Mouse (Mus musculus): ENCODE results near the gene Rgs16. TPM values are rescaled to one million over a fixed set of nuclear protein-coding genes. Genes with fewer than 3 reads are reported as not detected.
"Not testable (repeated sequence)": the region's sequence is repeated elsewhere in the genome, so short reads cannot be mapped to it uniquely, and the experiment has no call there.

The Rgs16 gene
- total RNA-seq, 2 experiments from 2014 or later = 8.4 to 9.5 TPM

DNA sequence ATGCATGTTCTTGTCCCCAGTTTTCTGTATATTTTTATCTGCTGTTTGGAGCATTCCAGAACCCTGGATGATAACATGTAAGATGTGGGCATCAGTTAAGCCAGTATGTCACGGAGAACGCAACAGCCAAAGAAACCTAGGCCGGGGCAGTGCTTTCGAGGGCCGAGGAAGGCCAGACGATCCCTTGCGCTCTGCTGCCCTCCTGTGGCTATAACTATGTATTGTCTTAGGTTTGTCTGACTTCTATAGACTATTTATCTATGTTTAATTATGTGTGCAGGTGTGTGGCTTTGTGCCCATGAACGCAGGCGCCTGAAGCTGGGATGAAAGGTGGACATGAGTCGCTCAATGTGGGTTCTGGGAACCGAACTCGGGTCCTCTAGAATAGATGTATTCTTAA lies 6.6 kb downstream of the Rgs16 start:
- intact Hi-C loops (cut with DNase I) = loop anchor here (1.0 to 5.0 kb wide), 2 partner anchors 101 to 189 kb away; no protein-coding TSS in a partner anchor
- DNase-seq (ENCODE audit: low spot score in 2 of 2) = peak in 1 of 2 experiments; percentile 58

DNA sequence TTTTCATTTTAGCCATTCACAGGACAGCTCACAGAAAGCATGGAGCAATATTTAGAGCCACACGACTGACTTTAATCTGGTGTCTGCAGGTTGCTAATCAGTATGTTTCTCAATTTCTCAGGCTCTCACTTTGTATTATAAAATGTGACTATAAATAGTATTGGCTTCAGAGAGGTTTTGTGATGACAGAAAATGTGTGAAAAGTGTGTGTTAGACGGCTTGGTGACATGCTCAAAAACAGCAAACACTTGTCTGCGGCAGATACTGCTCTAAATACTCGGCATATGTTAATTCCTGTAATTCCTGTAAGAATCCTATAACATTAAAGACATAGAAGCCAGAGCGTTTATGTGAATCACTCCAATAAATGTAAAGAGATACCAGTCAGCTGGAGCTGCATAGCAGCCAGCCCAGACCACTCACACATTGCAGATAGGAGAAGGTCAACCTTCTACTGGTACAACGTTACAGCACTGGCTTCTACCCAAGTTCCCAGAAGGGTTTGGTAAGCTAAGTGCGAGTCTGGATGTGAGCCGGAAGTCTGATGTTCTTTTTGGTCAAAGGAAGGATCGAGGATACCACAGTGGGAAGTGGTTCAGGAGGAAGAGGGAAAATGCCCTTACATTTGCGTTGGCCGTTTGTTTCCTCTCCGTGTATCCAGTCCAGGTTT lies 7.8 kb downstream of the Rgs16 start:
- intact Hi-C loops (cut with DNase I) = loop anchor here (2.0 to 5.0 kb wide), 2 partner anchors 99 to 433 kb away; no protein-coding TSS in a partner anchor
- DNase-seq (ENCODE audit: low spot score in 2 of 2) = no peak

DNA sequence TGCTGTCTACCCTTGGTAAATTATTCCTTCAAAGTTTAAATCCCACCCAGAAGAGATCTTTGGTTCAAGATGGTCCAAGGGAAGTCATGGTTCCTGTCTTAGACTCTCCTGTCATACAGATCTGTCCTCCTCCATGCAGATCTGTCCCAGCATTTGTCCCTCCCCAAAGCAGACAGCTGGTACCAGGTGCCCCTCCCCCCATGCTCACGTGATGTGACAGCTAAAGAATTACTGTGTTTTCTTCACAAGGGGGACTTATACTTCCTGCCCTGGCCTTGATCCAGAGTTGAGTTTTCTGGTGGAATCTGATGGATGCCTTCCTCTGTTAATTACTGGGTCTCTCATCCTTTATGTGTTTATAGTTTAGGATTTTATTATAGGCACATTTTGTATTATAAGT lies 8.4 kb downstream of the Rgs16 start:
- no peak for DNase-seq (ENCODE audit: low spot score in 2 of 2)
- intact Hi-C loops (cut with DNase I) = loop anchor here (2.0 to 5.0 kb wide), 2 partner anchors 99 to 432 kb away; no protein-coding TSS in a partner anchor

DNA sequence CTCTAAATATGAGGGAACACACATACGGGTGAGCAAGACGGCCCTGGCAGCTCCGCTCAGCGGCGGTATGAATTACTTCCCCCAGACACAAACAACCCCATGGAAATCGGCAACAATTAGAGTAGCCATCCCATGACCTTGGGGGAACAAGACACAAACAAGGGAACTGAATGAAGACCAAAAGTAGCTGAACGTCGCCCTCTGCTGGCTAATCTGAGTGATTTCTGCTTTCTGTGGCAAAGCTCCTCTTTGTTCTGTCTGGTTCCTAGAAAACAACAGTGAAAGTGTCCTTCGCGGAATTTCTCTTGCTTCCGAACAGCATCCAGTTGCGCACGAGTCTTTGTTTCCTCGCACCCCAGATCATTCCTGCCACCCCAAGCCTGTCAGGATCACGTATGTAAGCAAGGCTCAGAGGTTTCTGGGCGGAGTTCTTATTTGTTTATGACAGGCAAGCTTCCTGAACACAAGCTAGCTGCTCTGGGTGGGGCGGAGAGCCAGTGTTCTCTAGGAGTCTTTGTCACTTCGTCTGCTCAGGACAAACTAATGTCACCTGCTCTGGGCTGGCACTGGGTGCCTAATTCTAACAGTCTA lies 9.2 kb downstream of the Rgs16 start, which contains the start of gene Rnasel:
TSS of gene Rnasel (plus strand) at position 216 of the 591 bp plus-strand sequence.
- intact Hi-C loops (cut with DNase I) = loop anchor here (2.0 to 5.0 kb wide), 2 partner anchors 98 to 431 kb away; no protein-coding TSS in a partner anchor
- DNase-seq (ENCODE audit: low spot score in 2 of 2) = peak; percentile 68 to 69

DNA sequence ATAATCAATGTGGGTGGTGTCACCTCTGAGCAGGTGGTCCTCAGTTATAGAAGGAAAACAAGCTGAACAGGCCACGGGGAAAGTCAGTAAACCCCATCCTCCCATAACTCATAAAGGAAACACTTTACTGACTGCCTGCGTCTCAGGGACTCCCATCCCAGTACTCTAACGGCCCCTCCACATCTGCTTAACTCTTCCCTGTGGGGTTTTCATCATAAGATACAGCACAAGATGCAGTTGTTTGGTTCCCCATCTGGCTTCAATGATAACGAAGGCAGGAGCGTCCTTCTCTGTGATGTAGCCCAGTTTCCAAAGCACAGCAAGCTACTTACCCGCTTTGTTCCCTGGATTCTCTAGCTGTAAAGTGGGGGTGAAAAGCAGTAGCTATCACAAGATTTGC lies 9.9 kb downstream of the Rgs16 start:
- intact Hi-C loops (cut with DNase I) = loop anchor here (5.0 kb wide), 1 partner anchor 57 kb away; no protein-coding TSS in a partner anchor
- no peak for DNase-seq (ENCODE audit: low spot score in 2 of 2)

DNA sequence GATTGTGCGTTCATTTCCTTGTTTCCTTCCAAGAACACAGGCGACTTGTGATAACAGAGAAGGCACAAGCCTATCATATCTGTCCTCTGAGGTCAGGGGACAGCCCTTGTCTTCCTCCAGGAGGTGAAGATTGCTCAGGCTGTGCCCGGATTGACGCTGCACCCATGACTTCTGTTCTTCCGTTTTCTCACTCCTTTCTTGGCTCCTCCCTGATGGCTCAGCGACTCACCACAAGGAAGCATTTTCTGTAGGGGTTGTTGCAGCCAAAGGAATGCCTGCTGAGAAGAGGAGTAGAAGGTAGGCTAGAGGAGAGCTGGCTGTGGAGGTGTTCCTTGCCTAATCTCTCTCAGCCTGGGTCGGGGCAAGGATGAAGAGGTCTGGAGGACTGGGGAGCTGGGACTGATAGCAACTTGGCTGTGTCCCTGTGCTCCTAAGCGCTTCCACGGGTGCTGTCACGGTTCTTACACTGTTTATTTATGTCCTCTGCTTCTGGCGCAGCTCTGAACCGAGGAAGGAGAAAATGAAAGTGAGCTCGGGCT lies 11.7 kb downstream of the Rgs16 start:
- peak; percentile 46 for DNase-seq (ENCODE audit: low spot score in 2 of 2)
- intact Hi-C loops (cut with DNase I) = loop anchor here (5.0 kb wide), 1 partner anchor 55 kb away; no protein-coding TSS in a partner anchor

DNA sequence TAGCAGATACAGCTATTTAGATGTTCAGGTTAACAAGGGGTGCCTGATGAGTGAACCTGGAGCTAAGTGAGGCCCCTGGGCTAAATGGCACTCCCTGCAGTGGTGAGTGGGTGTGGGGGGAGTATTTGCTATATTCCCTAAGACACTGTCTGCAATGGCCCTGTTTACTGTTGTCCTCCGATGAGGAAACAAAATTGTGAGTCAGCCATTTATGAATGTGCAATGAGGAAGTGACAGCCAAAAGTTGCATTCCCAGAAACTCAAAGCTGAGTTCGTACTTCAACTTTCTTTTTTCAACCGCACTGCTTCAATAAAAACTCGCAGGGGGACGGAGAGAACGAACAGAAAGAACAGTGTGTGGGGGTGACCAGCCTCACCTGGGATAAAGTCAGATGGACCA lies 12.4 kb downstream of the Rgs16 start:
- intact Hi-C loops (cut with DNase I) = loop anchor here (5.0 kb wide), 1 partner anchor 55 kb away; no protein-coding TSS in a partner anchor
- no peak for DNase-seq (ENCODE audit: low spot score in 2 of 2)

DNA sequence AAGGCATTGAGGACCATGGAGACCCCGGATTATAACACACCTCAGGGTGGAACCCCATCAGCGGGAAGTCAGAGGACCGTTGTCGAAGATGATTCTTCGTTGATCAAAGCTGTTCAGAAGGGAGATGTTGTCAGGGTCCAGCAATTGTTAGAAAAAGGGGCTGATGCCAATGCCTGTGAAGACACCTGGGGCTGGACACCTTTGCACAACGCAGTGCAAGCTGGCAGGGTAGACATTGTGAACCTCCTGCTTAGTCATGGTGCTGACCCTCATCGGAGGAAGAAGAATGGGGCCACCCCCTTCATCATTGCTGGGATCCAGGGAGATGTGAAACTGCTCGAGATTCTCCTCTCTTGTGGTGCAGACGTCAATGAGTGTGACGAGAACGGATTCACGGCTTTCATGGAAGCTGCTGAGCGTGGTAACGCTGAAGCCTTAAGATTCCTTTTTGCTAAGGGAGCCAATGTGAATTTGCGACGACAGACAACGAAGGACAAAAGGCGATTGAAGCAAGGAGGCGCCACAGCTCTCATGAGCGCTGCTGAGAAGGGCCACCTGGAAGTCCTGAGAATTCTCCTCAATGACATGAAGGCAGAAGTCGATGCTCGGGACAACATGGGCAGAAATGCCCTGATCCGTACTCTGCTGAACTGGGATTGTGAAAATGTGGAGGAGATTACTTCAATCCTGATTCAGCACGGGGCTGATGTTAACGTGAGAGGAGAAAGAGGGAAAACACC lies 13.7 kb downstream of the Rgs16 start:
- no peak for DNase-seq (ENCODE audit: low spot score in 2 of 2)
- intact Hi-C loops (cut with DNase I) = loop anchor here (5.0 kb wide), 1 partner anchor 53 kb away; no protein-coding TSS in a partner anchor

DNA sequence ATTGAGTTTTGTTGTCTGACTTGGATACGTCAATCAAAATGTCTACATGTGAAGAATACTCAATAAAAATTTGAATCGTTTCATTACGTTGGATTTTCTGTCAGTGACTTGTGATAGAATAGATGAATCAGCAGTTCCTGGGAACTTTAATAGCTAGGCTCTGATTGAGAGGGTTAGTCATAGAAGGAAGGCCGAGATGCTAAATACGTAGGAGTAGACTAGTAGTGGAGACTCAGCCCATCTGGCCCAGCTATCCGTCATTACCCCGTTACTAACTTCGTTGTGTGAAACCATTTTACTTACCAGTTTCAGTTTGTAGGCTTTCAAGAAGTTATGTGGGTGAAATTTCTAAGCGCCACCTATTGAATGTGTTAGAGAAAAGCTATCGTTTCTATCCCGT lies 24.0 kb downstream of the Rgs16 start:
- intact Hi-C loops (cut with DNase I) = no loop called here
- DNase-seq (ENCODE audit: low spot score in 2 of 2) = no peak

DNA sequence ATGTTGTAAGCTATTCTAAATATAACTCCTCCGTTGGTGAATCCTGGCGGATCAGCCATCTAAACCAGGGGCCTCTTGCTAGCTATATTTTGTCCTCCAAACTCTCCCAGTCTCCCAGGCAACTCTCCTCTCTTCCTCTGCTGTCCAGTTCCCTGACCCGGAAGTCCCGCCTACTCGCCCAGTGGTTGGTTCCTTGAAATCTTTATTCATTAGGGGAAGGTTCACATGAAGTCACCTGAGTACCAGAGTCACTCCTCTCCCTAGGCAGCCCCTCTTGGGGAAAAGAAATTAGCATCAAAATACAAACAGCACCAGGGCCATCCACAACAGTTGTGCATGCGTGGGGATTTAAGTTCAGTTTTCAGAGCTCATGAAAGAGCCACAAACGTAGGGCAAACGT lies 26.1 kb downstream of the Rgs16 start:
- intact Hi-C loops (cut with DNase I) = no loop called here
- no peak for DNase-seq (ENCODE audit: low spot score in 2 of 2)

DNA sequence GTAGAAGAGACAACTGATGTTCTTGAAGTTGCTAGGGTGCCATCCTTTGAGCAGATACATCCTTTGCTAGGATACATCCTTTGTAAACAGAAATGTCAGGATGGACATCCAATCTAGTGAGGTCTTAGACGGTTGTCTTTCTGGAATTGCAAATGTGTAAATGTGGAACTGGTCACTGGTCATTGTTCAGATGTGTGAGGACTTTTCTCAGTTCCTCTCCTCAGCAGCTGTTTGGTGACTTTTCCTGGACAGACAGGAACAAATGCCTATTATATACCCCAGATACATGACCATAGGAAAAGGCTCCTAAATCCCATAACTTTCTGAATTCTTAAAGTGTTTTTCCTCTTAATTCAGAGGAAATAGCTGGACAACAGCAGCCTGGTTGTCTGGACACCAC lies 27.1 kb downstream of the Rgs16 start:
- no peak for DNase-seq (ENCODE audit: low spot score in 2 of 2)
- intact Hi-C loops (cut with DNase I) = no loop called here

DNA sequence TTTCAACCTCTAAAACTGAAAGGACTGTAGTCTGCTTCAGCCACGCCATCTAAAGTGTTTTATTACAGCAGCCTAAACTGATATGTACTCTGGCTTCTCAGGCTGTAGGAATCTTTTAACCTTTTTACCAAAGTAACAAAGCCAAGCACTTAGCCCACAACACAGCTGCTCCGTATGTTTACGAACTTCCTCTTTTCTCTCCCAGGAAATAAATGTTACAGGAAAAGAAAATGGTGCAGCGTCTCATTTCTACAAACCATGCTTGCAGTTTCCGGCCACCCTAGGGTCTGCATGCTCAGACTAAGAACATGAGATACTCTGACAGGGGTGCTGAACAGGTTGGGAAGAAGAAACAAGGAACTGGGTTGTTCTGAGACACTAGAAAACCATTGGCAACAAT lies 28.3 kb downstream of the Rgs16 start:
- DNase-seq (ENCODE audit: low spot score in 2 of 2) = no peak
- intact Hi-C loops (cut with DNase I) = no loop called here

DNA sequence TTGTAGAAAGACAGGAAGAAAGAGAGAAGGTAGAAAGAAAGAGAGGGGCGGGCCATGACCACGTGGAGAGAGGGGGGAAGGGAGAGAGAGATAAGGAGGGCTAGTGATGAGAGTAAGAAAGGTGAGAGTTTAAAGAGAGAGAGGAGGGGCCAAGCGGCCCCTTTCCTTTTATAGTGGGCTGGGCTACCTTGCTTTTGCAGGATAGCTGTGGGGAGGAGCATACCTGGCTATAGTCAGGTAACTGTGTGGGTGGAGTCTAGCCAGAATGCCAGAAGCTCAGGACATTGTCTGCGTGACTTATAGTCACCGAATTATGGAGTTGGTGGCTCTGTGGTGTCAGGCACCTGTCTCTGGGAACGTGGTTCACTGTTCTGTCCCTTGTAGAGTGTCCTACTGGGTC lies 29.4 kb downstream of the Rgs16 start:
- DNase-seq (ENCODE audit: low spot score in 2 of 2); intact Hi-C loops (cut with DNase I): not testable (repeated sequence)

DNA sequence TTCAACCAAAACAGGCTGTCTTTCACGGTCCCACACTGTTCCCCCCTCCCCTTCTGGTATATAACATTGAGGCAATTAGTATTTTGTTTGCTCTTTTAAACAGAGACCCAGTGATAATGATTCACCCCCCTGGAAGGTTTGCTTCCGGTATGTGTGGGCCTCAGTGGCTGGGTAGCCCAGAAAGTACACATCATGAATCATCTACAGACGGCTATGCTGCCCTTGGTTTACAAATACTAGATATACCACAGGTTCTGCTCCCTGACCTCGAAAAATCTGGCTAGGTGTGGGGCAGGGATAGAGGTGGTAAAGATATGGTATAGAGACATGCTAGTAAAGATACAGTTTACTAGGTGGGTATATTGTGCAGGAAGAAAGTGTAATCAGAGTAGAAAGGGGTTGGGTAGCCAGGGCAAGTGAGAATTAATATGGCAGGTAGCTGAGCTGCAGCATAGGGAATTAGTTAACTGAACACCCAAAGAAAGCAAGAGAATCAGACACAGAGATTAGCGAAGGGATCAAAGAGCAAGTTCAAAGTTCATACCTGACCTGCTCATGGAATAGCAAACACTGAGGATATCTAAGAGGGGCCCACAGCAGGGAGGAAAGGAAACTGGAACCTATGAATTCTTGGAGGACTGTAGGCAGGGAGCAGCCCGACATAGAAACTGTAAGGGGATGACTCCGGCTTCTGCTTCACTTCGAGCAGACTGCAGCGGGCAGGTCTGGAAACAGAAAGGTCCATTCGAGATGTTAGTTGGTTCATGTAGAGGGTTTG lies 30.0 kb downstream of the Rgs16 start:
- DNase-seq (ENCODE audit: low spot score in 2 of 2) = no peak
- intact Hi-C loops (cut with DNase I) = no loop called here

DNA sequence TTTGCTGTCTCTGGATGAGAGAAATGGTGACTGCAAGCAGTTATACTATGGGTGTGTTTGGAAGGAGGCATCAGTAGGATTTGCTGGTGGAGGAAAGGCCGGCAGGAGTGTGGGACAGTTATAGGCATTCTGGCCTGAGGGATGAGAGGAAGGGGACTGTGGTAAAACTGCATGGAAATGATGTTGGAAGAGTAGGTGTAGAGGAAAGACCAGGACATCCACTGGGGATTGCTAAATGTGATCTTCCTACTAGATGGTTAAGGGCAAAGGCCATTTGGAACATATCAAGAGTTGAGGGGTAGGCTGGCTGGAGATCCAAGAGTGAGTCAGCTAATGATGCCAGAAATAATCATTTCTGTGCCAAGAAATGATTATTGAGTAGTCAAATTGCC lies 30.6 kb downstream of the Rgs16 start:
- DNase-seq (ENCODE audit: low spot score in 2 of 2) = no peak
- intact Hi-C loops (cut with DNase I) = no loop called here

DNA sequence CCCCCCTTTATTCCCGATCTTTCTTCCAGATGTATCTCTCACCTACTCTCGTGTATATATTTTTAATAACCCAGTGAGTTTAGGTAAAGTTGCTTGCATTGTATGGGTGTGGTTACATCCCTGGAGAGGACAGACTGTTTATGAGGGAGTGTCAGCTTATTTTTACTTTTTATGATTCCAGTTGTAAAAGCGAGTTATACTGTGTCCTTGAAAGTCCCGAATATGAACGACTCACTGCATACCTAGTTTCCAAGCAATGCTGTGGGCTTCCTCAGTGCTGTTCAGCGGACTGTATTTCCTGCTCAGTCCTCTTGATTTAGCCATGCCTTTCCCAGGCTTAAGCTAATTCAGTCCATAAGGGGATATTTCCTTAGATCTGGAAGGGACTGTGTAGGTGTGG lies 35.0 kb downstream of the Rgs16 start:
- intact Hi-C loops (cut with DNase I) = no loop called here
- no peak for DNase-seq (ENCODE audit: low spot score in 2 of 2)

DNA sequence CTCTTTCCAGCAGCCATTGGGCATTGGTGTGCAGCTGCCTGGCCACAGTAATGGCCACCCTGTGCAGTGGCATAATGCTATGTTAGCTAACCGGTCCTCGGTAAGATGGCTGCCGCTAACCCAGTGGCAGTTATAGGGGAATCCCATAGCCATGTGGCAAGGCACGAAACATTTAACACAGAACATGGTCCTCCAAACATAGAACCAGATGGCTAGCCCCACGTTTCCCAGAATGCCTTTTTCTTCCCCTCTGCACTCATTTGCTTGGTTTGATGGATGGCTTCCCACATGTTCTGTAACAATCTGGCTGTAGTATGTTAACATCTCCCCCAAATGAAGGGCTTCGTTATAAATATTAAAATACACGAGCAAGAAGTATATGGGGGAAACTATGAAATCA lies 36.1 kb downstream of the Rgs16 start:
- no peak for DNase-seq (ENCODE audit: low spot score in 2 of 2)
- intact Hi-C loops (cut with DNase I) = no loop called here

DNA sequence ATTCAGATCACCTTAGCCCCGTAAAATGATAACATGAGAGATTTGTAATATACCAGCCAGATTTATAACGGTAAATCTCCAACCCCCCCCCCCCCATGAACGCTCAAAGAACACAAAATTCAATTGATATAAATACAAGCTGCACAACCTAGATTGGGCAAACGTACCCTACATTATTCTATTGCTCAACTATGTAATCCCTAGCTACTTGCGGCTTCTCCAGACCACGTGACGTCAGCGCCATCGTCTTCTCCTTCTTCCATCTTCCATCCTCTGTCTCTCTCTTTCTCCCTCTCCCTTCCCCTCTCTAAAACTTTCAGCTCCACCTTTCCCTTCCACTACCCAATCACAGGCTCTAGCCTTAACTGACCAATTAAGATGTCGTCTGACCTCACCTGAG lies 38.1 kb downstream of the Rgs16 start:
- intact Hi-C loops (cut with DNase I) = no loop called here
- DNase-seq (ENCODE audit: low spot score in 2 of 2) = no peak

DNA sequence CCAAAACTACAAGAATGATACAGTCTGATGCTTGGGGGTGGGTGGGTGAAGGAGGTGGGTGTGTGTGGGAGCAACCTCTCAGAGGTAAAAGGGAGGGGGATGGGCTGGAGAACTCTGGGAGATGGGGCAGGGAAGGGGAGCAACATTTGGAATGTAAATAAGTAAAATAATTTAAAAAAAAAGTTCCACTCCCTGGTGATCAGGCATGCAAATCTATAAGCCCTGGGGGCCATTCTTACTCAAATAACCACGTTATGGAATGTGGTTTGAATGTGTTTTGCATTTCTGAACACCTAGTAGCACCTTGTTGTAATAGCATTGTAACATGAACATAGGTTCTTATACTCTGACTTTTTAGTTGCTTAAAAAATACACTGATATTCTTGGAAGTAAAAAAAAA lies 43.2 kb downstream of the Rgs16 start:
- DNase-seq (ENCODE audit: low spot score in 2 of 2) = no peak
- intact Hi-C loops (cut with DNase I) = no loop called here
